Mouse (Mus musculus) CD8-positive naive resting alpha-beta T cell, adult 2 months (primary cell): ENCODE data around the gene B230217C12Rik.
"Not testable (repeated sequence)": the region's sequence is repeated elsewhere in the genome, so short reads cannot be mapped to it uniquely, and the experiment has no call there.

Experiments used
- DNase-seq, 2 experiments: peaks; one replicate each; pipeline ENCODE4 v3.0.0; 2022; ENCODE audit warnings: low read depth in 2 of 2, low spot score in 2 of 2

B230217C12Rik gene

DNA sequence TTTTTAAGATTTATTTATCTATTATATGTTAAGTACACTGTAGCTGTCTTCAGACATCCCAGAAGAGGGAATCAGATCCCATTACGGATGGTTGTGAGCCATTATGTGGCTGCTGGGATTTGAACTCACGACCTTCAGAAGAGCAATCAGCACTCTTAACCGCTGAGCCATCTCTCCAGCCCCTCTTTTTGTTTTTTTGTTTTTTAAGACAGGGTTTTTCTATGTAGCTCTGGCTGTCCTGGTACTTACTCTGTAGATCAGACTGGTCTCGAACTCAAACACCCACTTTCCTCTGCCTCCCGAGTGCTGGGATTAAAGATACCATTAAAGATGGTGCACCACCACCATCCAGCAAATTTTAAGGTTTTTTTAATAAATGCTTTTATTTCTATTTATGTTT lies 24.8 kb downstream of the B230217C12Rik start:
- DNase-seq = no peak

DNA sequence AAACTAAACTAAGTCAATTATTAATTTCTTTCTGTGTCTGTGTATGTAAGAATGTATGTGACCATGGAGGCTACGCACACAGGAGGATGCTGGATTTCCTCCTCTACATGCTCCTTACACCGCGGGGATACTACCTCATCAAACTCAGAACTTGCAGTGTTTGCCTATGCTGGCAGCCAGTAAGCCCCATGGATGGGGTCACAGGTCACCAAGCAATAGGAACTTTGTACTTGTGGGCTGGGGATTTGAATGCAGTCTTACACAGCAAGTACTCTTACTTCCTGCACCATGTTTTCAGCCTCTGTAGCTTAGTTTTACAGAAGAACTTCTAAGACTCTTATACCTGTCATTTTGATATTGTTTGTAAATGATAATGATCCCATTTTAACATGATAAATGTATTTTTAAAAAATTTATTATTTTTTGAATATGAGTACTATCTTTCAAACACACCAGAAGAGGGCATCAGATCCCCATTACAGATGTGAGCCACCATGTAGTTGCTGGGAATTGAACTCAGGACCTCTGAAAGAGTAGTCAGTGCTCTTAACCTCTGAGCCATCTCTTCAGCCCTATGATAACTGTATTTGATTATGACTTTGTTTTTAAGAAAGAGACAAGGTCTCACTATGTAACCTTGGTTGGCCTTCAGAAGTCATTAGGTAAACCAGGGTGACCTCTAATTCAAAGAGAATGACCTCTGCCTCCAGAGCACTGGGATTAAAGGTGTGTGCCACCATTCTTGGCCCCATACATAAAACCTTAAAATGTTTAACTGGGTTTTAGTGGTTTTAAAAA lies 25.7 kb downstream of the B230217C12Rik start:
- no peak for DNase-seq

- no peak for DNase-seq
These were observed 27.0 kb downstream of the B230217C12Rik start for GRCm38 (mm10) chr11:97867591-97867990.

- not testable (repeated sequence) for DNase-seq
These were observed 31.8 kb downstream of the B230217C12Rik start for GRCm38 (mm10) chr11:97872378-97872777.

DNA sequence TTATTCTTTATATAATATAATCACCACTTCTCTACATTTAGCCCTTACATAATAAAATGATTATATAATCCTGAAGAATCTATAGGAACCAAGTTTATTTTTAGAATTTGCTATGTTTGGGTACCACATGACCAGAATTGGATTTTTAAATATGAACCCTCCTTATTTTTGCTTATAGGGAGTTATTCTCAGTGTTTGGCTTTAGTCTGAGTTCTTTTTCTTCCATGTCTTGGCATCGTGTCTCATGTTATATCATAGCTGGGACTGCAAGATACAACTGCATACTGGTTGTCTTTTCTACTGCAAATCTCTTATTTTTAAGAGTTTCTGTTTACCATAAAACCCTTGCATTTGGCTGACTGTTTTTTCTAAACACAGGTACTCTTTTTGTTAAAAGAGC lies 33.8 kb downstream of the B230217C12Rik start:
- no peak for DNase-seq

- DNase-seq = no peak
These were observed 36.8 kb downstream of the B230217C12Rik start for GRCm38 (mm10) chr11:97877341-97877740.

GRCm38 (mm10) chr11:97880362-97880761 lies 39.8 kb downstream of the B230217C12Rik start:
- no peak for DNase-seq

GRCm38 (mm10) chr11:97883542-97883917 lies 43.0 kb downstream of the B230217C12Rik start:
- DNase-seq = peak; percentile 70 to 82

DNA sequence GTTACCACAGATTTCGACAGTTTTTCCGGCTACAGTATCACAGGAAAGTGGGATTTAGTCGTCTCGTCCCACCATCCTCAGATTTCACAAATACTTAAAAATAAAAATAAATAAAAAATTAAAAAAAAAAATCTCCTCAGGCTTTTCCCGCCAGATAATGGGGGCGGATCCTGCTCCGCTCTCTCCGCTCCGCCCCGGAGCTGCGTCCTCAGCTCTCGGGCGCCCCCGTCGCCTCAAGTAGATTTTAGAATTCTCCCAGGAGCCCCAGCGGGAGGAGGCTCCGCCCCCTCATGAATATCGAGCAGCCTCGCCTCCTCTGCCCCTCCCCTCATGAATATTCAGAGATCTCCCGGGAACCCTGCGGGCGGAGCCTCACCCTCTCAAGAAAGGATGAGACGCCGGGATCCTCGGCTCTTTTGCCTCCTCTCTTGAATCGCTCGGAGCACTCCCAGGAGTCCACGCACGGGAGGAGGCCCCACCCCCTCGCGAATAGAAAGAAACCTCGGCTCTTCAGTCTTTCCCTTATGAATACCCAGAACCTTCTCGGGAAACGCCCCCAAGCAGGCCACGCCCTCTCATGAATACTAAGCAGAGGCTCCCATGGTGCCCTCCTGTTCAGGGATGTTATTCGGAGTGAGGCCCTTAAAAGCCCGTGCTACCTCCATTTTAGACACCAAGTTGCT lies 43.5 kb downstream of the B230217C12Rik start, which contains the start of gene Fbxo47:
Gene Fbxo47, minus strand, starts transcription at position 237 of the 683 bp plus-strand sequence.
- peak; percentile 92 to 95 for DNase-seq

DNA sequence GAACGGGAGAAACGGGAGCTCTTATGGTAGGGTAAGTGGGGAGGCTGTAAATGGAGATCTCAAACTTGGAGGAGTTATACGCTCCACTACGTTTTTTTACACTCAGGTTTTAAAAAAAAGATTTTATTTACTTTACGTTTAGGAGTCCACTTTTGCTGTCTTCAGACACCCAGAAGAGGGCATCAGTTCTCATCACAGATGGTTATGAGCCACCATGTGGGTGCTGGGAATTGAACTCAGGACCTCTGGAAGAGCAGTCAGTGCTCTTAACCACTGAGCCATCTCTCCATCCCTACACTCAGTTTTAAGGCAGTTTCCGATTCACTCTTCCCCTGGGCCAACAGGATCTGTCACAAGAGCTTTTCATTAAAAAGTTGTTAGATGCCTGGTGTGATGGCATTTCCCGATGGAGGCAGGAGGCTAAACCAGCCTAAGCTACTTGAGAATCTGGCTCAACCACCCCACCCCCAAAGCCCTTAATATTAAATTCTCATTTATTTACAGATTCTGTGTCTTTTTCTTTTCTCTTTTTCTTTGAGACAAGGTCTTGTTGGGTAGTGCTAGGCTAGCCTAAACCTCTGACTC lies 44.1 kb downstream of the B230217C12Rik start:
- no peak for DNase-seq

- no peak for DNase-seq
These were observed 44.8 kb downstream of the B230217C12Rik start for GRCm38 (mm10) chr11:97885296-97885915.

DNA sequence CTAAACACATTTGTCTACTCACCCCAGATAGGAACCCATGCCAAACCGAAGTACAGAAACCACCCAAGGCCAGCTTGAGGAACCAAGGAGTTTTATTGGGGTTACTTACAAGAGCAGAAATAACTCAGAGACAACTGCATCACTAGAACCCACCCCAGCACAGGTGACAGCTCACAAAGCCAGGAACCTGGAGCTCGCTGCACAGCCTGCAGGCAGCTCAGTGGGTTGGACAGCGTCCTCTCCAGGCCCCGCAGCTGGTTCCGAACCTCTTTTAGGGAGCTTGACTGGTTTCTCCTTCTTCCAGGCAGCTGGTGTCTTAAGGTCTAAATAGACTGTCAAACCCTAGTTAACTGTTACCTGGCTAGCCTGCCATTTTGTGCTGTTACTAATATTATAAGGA lies 51.2 kb downstream of the B230217C12Rik start:
- no peak for DNase-seq
